In the genomic region with DNA sequence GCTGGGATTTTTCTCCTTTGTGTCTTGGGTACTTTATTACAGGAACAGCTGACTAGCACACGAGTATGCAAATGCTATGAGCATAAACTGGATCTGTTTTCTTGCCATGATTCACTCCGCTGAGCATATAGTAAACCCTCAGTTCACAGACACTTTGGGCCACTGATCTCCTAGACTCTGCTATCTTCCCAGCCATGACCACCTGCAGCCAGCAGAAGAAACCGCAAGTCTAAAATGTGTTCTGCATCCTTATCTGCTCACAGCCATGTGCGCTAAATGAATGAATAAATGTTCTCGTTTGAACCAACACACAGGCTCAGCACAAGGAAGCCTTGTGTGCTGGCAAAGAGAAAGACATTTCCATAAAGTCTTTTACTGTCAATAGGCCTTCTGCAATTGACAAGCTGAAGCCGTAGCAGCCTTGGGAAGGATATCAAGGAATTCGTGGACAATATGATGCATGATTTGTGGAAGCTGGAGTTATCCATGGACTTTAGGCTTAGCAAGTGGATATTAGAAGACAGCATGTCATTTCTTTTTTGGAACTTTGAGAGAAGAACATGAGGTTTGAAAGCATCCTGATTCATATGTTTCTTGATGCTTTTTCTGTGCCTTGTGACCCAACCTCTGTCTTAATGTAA, we compare ENCODE assay signal across 14 mouse cellular contexts.
DNase-seq lines count a peak whose midpoint lies in the region; ATAC-seq lines count a peak whose summit lies in the region.
"Had no signal": no experiment of that assay in that cellular context is flagged by ENCODE, and none has a peak within 500 bp of the region (broad histone marks: within the 10 kb centered on the region; RNA-seq: fewer than 3 reads in every experiment).

No protein-coding gene starts in this region.

- H3K9me3 ChIP-seq in hindbrain, embryonic 14.5 days (ENCODE audit: control insufficient read depth, low read length), result no peaks in the 10 kb centered on the region
- H3K9me3 ChIP-seq in hindbrain, embryonic 10.5 days, result no peaks in the 10 kb centered on the region

- H3K4me1 ChIP-seq in hindbrain, embryonic 14.5 days (replicated peaks; ENCODE audit: control insufficient read depth, insufficient read depth, low read length), result peaks cover 14% of the 10 kb centered on the region; the same call in 1 of the 2 replicates
- H3K4me1 ChIP-seq in hindbrain, embryonic 10.5 days (replicated peaks), result peaks cover 23% of the 10 kb centered on the region

- ATAC-seq in hindbrain, embryonic 14.5 days (ENCODE audit: low FRiP score), result no peak
- ATAC-seq: lung, postnatal 0 days had no signal

- WGBS in hindbrain, embryonic 14.5 days, result 72% methylated on average over 7 of the region's 7 CpGs
- 92% methylated on average over 7 of the region's 7 CpGs for WGBS in hindbrain, embryonic 10.5 days

- H3K27ac ChIP-seq in hindbrain, embryonic 14.5 days, result no peak overlapping the region
- no peak overlapping the region for H3K27ac ChIP-seq in hindbrain, embryonic 10.5 days
- H3K27ac ChIP-seq: kidney, postnatal 0 days had no signal

- H3K36me3 ChIP-seq in hindbrain, embryonic 14.5 days (replicated peaks; ENCODE audit: control insufficient read depth, insufficient read depth), result no peaks in the 10 kb centered on the region
- H3K36me3 ChIP-seq in hindbrain, embryonic 10.5 days, result no peaks in the 10 kb centered on the region

- no peak overlapping the region for H3K4me3 ChIP-seq in hindbrain, embryonic 14.5 days (replicated peaks; ENCODE audit: low read length)
- H3K4me3 ChIP-seq in hindbrain, embryonic 10.5 days, result no peak overlapping the region

- no peaks in the 10 kb centered on the region for H3K27me3 ChIP-seq in hindbrain, embryonic 14.5 days (ENCODE audit: control insufficient read depth, insufficient read depth, low read length)
- no peaks in the 10 kb centered on the region for H3K27me3 ChIP-seq in hindbrain, embryonic 10.5 days (ENCODE audit: insufficient read depth, poor library complexity, severe bottlenecking)

- H3K4me2 ChIP-seq in hindbrain, embryonic 14.5 days (replicated peaks), result no peak overlapping the region

- no peak overlapping the region for H3K9ac ChIP-seq in hindbrain, embryonic 14.5 days

- peak; percentile 23 for DNase-seq in hindbrain, embryonic 14.5 days (ENCODE audit: low spot score)
- DNase-seq in hindbrain, embryonic 10.5 days (ENCODE audit: low spot score), result no peak
- DNase-seq in right cerebral cortex, postnatal 10 days (ENCODE audit: low spot score in 2 of 2), result peak; percentile 60 to 71
- DNase-seq in right cerebral cortex, postnatal 25 days, result no peak
- DNase-seq in layer of hippocampus, postnatal 14 days (ENCODE audit: low spot score in 2 of 2), result peak; percentile 52 to 58
- no peak for DNase-seq in kidney, adult 9 months
- DNase-seq in lung, postnatal 36 days, result no peak
- no peak for DNase-seq in embryo, embryonic 10 days (ENCODE audit: low spot score)
- DNase-seq: adrenal gland, adult 8-10 months; cerebellum, adult 11 months; right cerebral cortex, postnatal 4 days; thymus, postnatal 36 days had no signal

Comparison
In these comparisons a context has a peak if more than half of its experiments do, and no peak if none do; other contexts are left out.
1. DNase-seq: peak in hindbrain, embryonic 14.5 days (single experiment), right cerebral cortex, postnatal 10 days (2 of 2) and layer of hippocampus, postnatal 14 days (2 of 2); none in hindbrain, embryonic 10.5 days (single experiment), right cerebral cortex, postnatal 25 days (single experiment), kidney, adult 9 months (single experiment), lung, postnatal 36 days (single experiment) and embryo, embryonic 10 days (single experiment).